Mouse (Mus musculus) heart, embryonic 15.5 days (tissue): ENCODE data around the gene Ehbp1l1. TPM values are rescaled to one million over a fixed set of nuclear protein-coding genes. Genes with fewer than 3 reads are reported as not detected.

Source experiments
- ATAC-seq: fragments of 200-750 bp; cut with Nextera tagmentation; replicated peaks from 2 replicates; pipeline ENCODE4 v1.8.0; 2017; ENCODE audit warnings: low read depth, moderate TSS enrichment; ENCODE audit not compliant: insufficient number of reproducible peaks, insufficient read depth, low FRiP score
- H3K27ac ChIP-seq: fragments of 300-500 bp; sonication (generic); 2 replicates; pipeline ENCODE4 v1.5.1; 2015; ENCODE audit warnings: mild to moderate bottlenecking, inconsistent platforms
- H3K27me3 ChIP-seq: fragments of 300-500 bp; sonication (generic); 2 replicates; pipeline ENCODE4 v1.6.1; 2015; ENCODE audit warnings: inconsistent platforms
- H3K36me3 ChIP-seq: fragments of 300-500 bp; sonication (generic); 2 replicates; pipeline ENCODE4 v1.6.1; 2015; ENCODE audit warnings: mild to moderate bottlenecking, inconsistent platforms
- H3K4me1 ChIP-seq: fragments of 300-500 bp; sonication (generic); replicated peaks from 2 replicates; pipeline ENCODE4 v1.6.1; 2015; ENCODE audit warnings: inconsistent platforms
- H3K4me2 ChIP-seq: fragments of 300-500 bp; sonication (generic); 2 replicates; pipeline ENCODE4 v1.6.1; 2015; ENCODE audit warnings: inconsistent platforms, mild to moderate bottlenecking, moderate library complexity
- H3K4me3 ChIP-seq: fragments of 300-500 bp; sonication (generic); 2 replicates; pipeline ENCODE4 v1.5.1; 2015; ENCODE audit warnings: mild to moderate bottlenecking, inconsistent platforms
- H3K9ac ChIP-seq: fragments of 300-500 bp; sonication (generic); 2 replicates; pipeline ENCODE4 v1.6.1; 2015; ENCODE audit warnings: mild to moderate bottlenecking, inconsistent platforms
- H3K9me3 ChIP-seq: fragments of 300-500 bp; sonication (generic); replicated peaks from 2 replicates; pipeline ENCODE4 v1.6.1; 2016; ENCODE audit warnings: inconsistent platforms
- WGBS: fragments of 180-500 bp; shearing (Covaris S2); methylation state at CpG from one replicate; pipeline ENCODE4 v1.1.7; 2015; ENCODE audit warnings: mixed read lengths; 5-methylcytosine and 5-hydroxymethylcytosine counted together
- polyA plus RNA-seq: library from polyadenylated mRNA; unstranded; fragments of >200 nt; fragmentation: Nextera tagmentation; extraction: Ambion mirVana; gene quantifications from 2 replicates; pipeline ENCODE4 v1.2.1, GENCODE M21; 2015

Gene Ehbp1l1
- polyA plus RNA-seq, 1 experiment from 2014 or later: 84.3 TPM

DNA sequence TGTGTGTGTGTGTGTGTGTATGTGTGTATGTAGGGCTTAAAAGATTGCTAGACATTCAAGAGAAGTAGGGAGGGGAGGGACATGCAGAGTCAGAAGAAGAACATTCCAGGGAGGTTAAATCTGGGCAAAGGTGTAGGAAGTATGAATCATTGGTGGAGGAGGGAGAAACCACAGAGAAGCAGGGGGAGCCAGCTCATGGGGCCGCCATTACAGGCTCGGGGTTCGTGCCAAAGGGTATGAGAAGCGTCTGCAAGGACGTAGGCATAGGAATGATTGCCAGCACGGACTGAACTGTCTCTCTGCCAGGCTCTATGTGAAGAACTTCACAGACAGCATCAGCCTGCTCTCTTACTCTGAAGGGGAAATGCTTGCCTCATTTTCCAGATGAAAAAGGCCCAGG, 23.4 kb upstream of the Ehbp1l1 start:
- H3K4me1 ChIP-seq: peaks cover 37% of the 10 kb centered on the region
- peaks cover 74% of the 10 kb centered on the region for H3K27me3 ChIP-seq
- H3K9ac ChIP-seq: no peak overlapping the region
- no peak overlapping the region for H3K27ac ChIP-seq
- 75% methylated on average over 6 of the region's 6 CpGs for WGBS
- H3K36me3 ChIP-seq: peaks cover 7% of the 10 kb centered on the region; the same call in 1 of the 2 replicates
- ATAC-seq: no peak
- no peak overlapping the region for H3K4me2 ChIP-seq
- H3K9me3 ChIP-seq: no peaks in the 10 kb centered on the region
- no peak overlapping the region for H3K4me3 ChIP-seq

DNA sequence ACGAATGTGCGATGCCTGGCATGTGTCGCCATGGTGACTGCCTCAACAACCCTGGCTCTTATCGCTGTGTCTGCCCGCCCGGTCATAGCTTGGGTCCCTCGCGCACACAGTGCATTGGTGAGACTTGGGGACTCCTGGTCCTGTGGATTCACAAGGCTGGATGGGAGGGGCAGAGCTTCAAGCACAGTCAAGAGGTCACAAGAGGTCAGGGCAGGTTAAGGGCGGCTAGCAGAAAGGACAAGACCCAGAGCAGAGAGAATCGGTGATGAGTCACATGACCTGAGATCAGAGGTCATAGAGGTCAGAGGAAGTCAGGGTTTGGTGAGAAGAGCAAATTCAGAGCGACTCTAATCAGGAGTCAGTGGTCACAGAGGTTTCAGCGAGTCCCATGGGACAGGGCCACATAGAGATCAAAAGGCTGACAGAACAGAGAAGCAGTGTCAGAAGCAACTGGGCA, 20.8 kb upstream of the Ehbp1l1 start:
- no peak overlapping the region for H3K27ac ChIP-seq
- no peaks in the 10 kb centered on the region for H3K9me3 ChIP-seq

DNA sequence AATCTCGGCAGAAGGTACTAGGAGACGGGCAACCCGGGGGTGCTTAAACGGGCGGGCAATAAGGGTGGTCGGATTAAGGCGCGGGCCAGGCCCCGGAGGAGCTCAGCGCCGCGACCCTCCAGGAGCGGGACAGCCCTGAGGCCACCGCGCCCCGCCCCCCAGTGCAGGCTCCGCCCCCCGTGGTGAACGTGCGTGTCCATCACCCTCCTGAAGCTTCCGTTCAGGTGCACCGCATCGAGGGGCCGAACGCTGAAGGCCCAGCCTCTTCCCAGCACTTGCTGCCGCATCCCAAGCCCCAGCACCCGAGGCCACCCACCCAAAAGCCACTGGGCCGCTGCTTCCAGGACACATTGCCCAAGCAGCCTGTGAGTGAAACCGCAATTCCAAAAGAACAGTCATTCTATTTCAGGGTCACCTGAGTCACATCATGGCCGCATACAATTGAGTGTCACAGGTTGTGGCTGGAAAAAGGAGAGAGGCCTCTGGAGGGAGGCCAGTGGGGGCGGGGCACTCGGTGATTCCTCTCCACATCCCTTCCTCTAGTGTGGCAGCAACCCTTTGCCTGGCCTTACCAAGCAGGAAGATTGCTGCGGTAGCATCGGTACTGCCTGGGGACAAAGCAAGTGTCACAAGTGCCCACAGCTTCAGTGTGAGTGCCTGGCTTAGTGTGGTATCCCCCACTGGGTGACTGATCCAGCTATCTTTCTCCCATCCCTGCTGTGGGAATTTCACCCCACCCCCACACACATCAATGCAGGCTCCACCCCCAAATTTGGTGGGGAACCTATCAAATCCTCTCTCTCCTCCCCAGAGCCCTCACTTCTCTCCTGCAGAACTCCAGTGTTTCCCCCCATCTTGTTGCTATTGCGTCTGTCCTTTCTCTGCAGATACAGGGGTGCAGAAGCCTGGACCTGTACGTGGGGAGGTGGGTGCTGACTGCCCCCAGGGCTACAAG, 19.9 kb upstream of the Ehbp1l1 start:
- Histone ChIP-seq H3K27ac (no peak overlapping the region), H3K4me2 (peak overlapping the region; percentile 62), H3K9ac (peak overlapping the region; percentile 14; the same call in 1 of the 2 replicates), H3K36me3 (no peaks in the 10 kb centered on the region; the same call in 1 of the 2 replicates), H3K9me3 (no peaks in the 10 kb centered on the region), H3K4me3 (peak overlapping the region; percentile 34), H3K4me1 (peaks cover 56% of the 10 kb centered on the region), H3K27me3 (peaks cover 55% of the 10 kb centered on the region)
- WGBS: 10% methylated on average over 35 of the region's 36 CpGs
- no peak for ATAC-seq

More for the DNA sequence above, 20.8 kb upstream of the Ehbp1l1 start:
- 35% methylated on average over 12 of the region's 12 CpGs for WGBS
- Histone ChIP-seq H3K27me3 (peaks cover 64% of the 10 kb centered on the region), H3K36me3 (peaks cover under 1% of the 10 kb centered on the region; the same call in 1 of the 2 replicates), H3K4me2 (no peak overlapping the region), H3K4me1 (peaks cover 59% of the 10 kb centered on the region), H3K9ac (no peak overlapping the region), H3K4me3 (no peak overlapping the region)
- no peak for ATAC-seq

DNA sequence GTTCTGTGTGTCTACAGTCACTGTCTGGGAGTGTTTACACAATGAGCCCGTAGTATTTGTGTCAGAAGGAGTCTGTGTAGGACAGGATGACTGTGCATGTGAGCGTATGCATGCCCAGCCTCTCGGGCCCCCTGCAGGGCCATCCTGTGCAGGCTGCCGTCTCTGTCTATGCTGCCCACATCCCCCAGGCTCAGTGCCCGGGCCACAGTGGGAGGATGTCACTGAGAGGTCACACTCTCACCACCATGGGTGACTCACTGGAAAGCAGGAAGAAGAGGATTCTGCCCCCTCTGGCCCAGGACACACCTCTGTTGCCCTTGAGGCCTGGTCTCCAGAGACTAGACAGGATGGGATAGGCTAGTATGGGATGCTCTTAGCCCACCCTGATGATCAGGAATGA, 17.5 kb upstream of the Ehbp1l1 start:
- Histone ChIP-seq H3K27me3 (peaks cover 34% of the 10 kb centered on the region), H3K36me3 (no peaks in the 10 kb centered on the region), H3K4me2 (peak overlapping the region; percentile 96), H3K27ac (no peak overlapping the region), H3K9me3 (no peaks in the 10 kb centered on the region), H3K4me3 (peak overlapping the region; percentile 68), H3K4me1 (peaks cover 70% of the 10 kb centered on the region), H3K9ac (0 out of 2 replicates have a peak overlapping the region, but pooled peaks have one; percentile 37)
- 55% methylated on average over 5 of the region's 5 CpGs for WGBS
- ATAC-seq: no peak

DNA sequence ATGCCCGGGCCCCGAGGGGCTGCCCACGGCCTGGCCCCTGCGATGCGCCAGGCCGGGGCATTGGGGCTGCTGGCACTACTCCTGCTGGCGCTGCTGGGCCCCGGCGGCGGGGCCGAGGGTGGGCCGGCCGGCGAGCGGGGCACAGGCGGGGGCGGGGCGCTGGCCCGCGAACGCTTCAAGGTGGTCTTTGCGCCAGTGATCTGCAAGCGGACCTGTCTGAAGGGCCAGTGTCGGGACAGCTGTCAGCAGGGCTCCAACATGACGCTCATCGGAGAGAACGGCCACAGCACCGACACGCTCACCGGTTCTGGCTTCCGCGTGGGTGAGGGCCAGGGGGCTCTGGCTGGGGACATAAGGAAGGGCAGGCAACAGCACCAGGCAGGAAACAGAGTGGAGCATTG, 16.1 kb upstream of the Ehbp1l1 start:
- peak; percentile 33 for ATAC-seq
- Histone ChIP-seq H3K4me2 (peak overlapping the region; percentile 96), H3K9ac (peak overlapping the region; percentile 90), H3K27ac (peak overlapping the region; percentile 94), H3K4me1 (peaks cover 70% of the 10 kb centered on the region), H3K36me3 (no peaks in the 10 kb centered on the region), H3K4me3 (peak overlapping the region; percentile 68), H3K9me3 (no peaks in the 10 kb centered on the region), H3K27me3 (peaks cover 29% of the 10 kb centered on the region)
- WGBS: 2% methylated on average over 32 of the region's 32 CpGs

DNA sequence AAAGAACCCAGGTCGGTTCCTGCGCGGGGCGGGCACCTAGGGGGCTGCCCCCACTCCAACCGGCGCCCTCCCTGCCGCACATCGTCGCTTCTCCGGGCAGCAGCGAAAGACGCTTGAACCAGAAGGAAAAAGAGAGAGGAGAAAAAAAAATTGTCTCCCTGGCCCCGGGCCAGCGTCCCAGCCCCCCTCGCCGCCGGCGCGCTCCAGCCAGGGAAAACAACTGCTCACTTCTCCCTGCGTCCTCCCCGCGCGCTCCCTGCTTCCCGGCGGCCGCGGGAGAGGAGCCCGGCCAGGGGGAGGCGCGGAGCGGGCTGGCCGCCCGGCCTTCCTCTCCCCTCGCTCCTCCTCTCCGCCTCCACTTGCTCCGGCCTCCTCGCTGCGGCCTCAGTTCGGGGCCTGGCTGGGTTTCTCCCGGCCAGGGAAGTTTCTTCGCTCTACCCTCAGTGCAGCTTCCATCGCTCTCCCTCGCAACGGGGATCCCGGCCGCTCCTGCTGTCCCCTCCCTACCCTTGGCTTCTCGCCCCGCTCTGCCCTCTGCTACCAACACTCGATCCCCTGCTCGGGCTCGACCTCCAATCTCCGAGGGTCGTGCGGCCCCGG, 15.6 kb upstream of the Ehbp1l1 start:
- peaks cover 67% of the 10 kb centered on the region for H3K4me1 ChIP-seq
- peaks cover 32% of the 10 kb centered on the region for H3K27me3 ChIP-seq
- ATAC-seq: peak; percentile 76
- no peaks in the 10 kb centered on the region for H3K9me3 ChIP-seq
- H3K9ac ChIP-seq: peak overlapping the region; percentile 90
- H3K4me3 ChIP-seq: peak overlapping the region; percentile 68
- peak overlapping the region; percentile 96 for H3K4me2 ChIP-seq
- H3K27ac ChIP-seq: peak overlapping the region; percentile 94
- WGBS: under 1% methylated on average over 52 of the region's 55 CpGs
- no peaks in the 10 kb centered on the region for H3K36me3 ChIP-seq

DNA sequence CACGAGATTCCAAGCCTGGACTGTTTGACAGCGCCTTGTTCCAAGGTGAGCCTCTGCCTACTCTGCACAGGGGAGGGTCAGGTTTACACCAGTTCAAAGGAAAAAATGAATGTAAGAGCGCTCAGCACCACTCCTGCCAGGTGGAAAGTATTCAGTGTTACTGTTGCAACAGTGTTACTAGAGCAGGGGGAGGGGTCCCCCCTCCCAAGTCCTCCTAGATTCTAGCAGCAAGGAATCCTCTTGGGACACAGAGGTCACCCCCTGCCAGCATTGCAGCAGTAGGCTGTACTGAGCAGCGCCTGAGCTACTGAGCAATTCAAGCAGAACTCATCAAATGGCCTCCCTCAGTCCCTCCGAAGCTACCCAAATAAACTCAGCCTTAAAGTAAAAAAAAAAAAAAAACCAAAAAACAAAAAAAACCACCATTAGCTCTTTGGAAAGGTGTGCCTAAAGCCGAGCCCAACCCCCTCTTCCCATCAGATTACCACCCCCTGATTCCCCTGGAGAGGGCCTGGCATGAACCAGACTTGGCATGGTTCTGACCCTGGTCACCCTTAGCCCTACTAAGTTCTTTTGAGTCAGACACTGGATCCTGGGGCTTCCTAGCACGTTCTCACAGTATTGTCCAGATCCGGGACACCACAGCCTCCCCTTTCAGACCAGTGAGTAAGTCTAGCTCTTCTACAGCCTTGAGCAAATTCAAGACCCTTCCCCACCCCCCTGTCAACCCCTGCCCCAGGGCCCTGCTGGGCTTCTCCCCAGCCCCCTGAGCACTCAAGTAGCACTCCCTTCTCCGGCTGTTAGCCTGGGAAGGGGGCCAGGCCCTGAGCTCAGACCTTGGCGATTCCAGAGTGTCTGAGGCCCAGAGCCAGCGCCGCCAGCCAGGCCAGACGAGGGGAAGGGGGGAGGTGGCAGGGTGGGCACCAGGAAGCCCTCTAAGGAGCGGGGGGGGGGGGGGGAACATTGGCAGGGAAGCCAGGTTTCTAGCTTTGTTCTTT, 14.5 kb upstream of the Ehbp1l1 start, which contains the start of gene Ltbp3:
Gene Ltbp3 (plus strand): TSS at position 585 of the 998 bp plus-strand sequence.
- peak within 1 kb of the TSS; percentile 68 for H3K4me3 ChIP-seq
- no peaks in the 10 kb centered on the region for H3K9me3 ChIP-seq
- peak within 1 kb of the TSS; percentile 96 for H3K4me2 ChIP-seq
- H3K27me3 ChIP-seq: peaks cover 34% of the 10 kb centered on the region
- peak within 1 kb of the TSS; percentile 94 for H3K27ac ChIP-seq
- peak; percentile 79 for ATAC-seq
- H3K36me3 ChIP-seq: no peaks in the 10 kb centered on the region
- WGBS: 31% methylated on average over 14 of the region's 14 CpGs
- H3K9ac ChIP-seq: peak within 1 kb of the TSS; percentile 90
- peaks cover 56% of the 10 kb centered on the region for H3K4me1 ChIP-seq

DNA sequence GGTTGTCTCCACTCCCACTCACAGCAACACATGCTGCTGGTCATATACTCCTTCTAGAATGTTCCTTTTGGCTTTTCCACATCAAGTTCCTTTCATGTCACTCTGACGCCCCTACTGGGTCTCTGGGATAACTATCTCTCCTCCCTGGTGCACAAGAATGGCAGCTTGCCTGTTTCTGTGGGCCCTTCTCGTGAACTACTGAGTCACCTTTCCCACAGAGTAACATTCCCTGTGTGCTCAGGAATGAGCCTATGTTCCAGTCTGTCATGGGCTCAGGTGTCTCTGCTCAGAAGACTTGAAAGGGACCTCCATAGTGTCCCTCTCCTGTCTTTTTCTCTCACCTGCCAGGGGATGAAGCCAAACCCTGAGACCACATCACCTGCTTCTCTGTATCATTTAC, 13.3 kb upstream of the Ehbp1l1 start:
- no peak overlapping the region for H3K9ac ChIP-seq
- H3K4me3 ChIP-seq: no peak overlapping the region
- H3K36me3 ChIP-seq: no peaks in the 10 kb centered on the region
- H3K27me3 ChIP-seq: peaks cover 25% of the 10 kb centered on the region
- ATAC-seq: no peak
- WGBS: 55% methylated on average over 2 of the region's 2 CpGs
- H3K4me2 ChIP-seq: no peak overlapping the region
- no peaks in the 10 kb centered on the region for H3K9me3 ChIP-seq
- H3K4me1 ChIP-seq: peaks cover 45% of the 10 kb centered on the region
- peak overlapping the region; percentile 94; the same call in 1 of the 2 replicates for H3K27ac ChIP-seq

DNA sequence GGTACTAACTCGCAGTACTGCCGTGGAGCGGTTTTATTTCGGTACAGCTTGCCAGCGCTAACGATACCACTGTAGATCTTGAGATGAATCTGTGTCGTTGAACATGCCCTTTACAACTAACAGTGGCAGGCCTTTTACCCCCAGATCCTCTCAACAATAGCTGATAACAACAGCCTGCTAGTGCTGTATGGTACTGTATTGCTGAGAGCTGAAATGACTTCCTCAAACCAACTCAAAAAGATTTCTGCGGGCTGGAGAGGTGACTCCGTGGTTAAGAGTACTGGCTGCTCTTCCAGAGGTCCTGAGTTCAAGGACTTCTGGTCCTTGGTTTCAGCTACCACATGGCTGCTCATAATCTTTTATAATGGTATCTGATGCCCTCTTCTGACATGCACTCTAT, 8.2 kb upstream of the Ehbp1l1 start:
- Histone ChIP-seq H3K27me3 (peaks cover 18% of the 10 kb centered on the region; the same call in 1 of the 2 replicates), H3K9ac (no peak overlapping the region), H3K27ac (no peak overlapping the region), H3K4me3 (no peak overlapping the region), H3K36me3 (peaks cover 5% of the 10 kb centered on the region; the same call in 1 of the 2 replicates), H3K9me3 (no peaks in the 10 kb centered on the region), H3K4me2 (no peak overlapping the region), H3K4me1 (peaks cover 25% of the 10 kb centered on the region)
- 74% methylated on average over 9 of the region's 9 CpGs for WGBS
- no peak for ATAC-seq

DNA sequence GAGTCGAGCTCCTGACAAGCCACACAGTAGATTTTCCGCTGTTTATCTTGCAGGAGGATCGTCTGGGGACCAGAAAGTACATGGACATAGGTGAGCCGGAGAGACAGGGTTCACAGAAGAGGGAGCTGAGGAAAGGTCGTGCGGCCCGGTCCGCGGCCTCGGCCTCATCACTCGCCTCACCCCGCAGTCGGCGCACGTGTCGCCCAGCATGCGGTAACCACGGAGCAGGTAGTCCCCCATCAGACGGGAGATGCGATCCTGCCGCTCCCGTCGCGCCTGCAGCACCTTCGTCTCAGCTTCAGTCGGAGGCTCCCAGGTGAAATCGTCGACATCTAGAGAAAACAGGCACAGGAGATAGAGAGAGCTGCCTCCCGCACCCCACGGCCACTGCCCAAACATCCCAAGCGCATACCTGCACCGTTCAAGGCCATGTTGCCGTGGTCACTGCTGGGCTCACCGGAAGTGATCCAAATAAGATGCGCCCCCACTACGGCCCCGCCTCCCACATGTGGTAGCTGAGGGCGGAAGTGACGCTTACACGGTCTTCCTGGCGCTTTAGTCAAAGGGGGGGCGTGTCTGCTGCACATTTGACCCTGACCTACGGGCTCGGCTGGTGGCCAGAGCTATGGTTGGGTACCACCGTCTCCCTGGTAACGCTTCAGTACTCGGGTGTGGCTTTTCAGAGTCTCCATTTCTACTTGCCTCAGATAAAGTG, 5.3 kb upstream of the Ehbp1l1 start:
- Histone ChIP-seq H3K36me3 (peaks cover 5% of the 10 kb centered on the region; the same call in 1 of the 2 replicates), H3K27ac (peak overlapping the region; percentile 48; the same call in 1 of the 2 replicates), H3K4me3 (peak overlapping the region; percentile 78), H3K9ac (peak overlapping the region; percentile 72), H3K4me2 (peak overlapping the region; percentile 76), H3K27me3 (peaks cover 9% of the 10 kb centered on the region; the same call in 1 of the 2 replicates), H3K9me3 (no peaks in the 10 kb centered on the region), H3K4me1 (peaks cover 46% of the 10 kb centered on the region)
- peak; percentile 73 for ATAC-seq
- WGBS: under 1% methylated on average over 47 of the region's 47 CpGs
